Mouse (Mus musculus) liver, embryonic 15.5 days (tissue): Measurements from ENCODE around the gene Unc45b. TPM values are rescaled to one million over a fixed set of nuclear protein-coding genes. Genes with fewer than 3 reads are reported as not detected.

Source experiments
- ATAC-seq: fragments of 200-750 bp; cut with Nextera tagmentation; 2 replicates; pipeline ENCODE4 v1.8.0; 2017; ENCODE audit warnings: moderate number of reproducible peaks, mild to moderate bottlenecking, moderate library complexity; ENCODE audit not compliant: insufficient read depth
- H3K27ac ChIP-seq: fragments of 300-500 bp; sonication (generic); replicated peaks from 2 replicates; pipeline ENCODE4 v1.5.1; 2015; ENCODE audit warnings: mild to moderate bottlenecking, inconsistent platforms
- H3K27me3 ChIP-seq: fragments of 300-500 bp; sonication (generic); 2 replicates; pipeline ENCODE4 v1.6.1; 2015; ENCODE audit warnings: mild to moderate bottlenecking, inconsistent platforms
- H3K36me3 ChIP-seq: fragments of 300-500 bp; sonication (generic); replicated peaks from 2 replicates; pipeline ENCODE4 v1.6.1; 2015; ENCODE audit warnings: moderate library complexity, mild to moderate bottlenecking, inconsistent platforms
- H3K4me1 ChIP-seq: fragments of 300-500 bp; sonication (generic); replicated peaks from 2 replicates; pipeline ENCODE4 v1.6.1; 2015; ENCODE audit warnings: inconsistent platforms
- H3K4me2 ChIP-seq: fragments of 300-500 bp; sonication (generic); 2 replicates; pipeline ENCODE4 v1.6.1; 2015; ENCODE audit warnings: moderate library complexity, mild to moderate bottlenecking, inconsistent platforms
- H3K4me3 ChIP-seq: fragments of 300-500 bp; sonication (generic); replicated peaks from 2 replicates; pipeline ENCODE4 v1.5.1; 2015; ENCODE audit warnings: mild to moderate bottlenecking, inconsistent platforms
- H3K9ac ChIP-seq: fragments of 300-500 bp; sonication (generic); 2 replicates; pipeline ENCODE4 v1.6.1; 2015; ENCODE audit warnings: moderate library complexity, mild to moderate bottlenecking, inconsistent platforms
- H3K9me3 ChIP-seq: fragments of 300-500 bp; sonication (generic); replicated peaks from 2 replicates; pipeline ENCODE4 v1.6.1; 2016; ENCODE audit warnings: inconsistent platforms
- WGBS: fragments of 180-500 bp; shearing (Covaris S2); methylation state at CpG from one replicate; pipeline ENCODE4 v1.1.7; 2015; ENCODE audit warnings: mixed read lengths; ENCODE audit not compliant: insufficient replicate concordance; 5-methylcytosine and 5-hydroxymethylcytosine counted together
- polyA plus RNA-seq: library from polyadenylated mRNA; unstranded; fragments of >200 nt; fragmentation: Nextera tagmentation; extraction: Ambion mirVana; gene quantifications from 2 replicates; pipeline ENCODE4 v1.2.1, GENCODE M21; 2015

Gene Unc45b
- polyA plus RNA-seq, 1 experiment from 2014 or later, result 1.7 TPM

DNA sequence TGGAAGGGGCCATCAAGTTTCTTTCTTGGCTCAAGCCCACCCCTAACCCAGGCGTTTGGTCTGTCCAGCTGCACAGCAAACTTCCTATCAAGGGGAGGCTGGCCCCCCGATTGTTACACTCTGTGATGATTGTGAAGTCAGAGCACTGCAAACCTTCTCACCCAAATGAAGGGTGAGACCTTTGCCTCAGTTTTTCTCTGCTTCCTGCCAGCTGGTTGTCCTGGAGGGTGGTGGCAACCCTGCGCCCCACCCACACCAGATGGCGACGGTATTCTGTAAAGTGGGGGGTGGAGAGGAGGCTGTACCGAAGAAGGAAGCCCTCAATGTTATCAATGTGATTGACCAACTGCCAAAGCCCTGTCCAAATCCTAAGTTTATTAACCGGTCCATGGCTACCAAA lies 18.4 kb upstream of the Unc45b start, which contains the start of gene Fndc8:
Gene Fndc8 (plus strand): TSS at position 189 of the 400 bp plus-strand sequence.
- 39% methylated on average over 7 of the region's 7 CpGs for WGBS
- no peak within 1 kb of the TSS for H3K4me3 ChIP-seq
- no peak for ATAC-seq
- peaks cover 31% of the 10 kb centered on the region for H3K4me1 ChIP-seq
- H3K9me3 ChIP-seq, result no peaks in the 10 kb centered on the region
- no peak within 1 kb of the TSS for H3K27ac ChIP-seq
- no peaks in the 10 kb centered on the region for H3K36me3 ChIP-seq
- H3K4me2 ChIP-seq, result no peak within 1 kb of the TSS
- H3K27me3 ChIP-seq, result peaks cover 10% of the 10 kb centered on the region
- no peak within 1 kb of the TSS for H3K9ac ChIP-seq

DNA sequence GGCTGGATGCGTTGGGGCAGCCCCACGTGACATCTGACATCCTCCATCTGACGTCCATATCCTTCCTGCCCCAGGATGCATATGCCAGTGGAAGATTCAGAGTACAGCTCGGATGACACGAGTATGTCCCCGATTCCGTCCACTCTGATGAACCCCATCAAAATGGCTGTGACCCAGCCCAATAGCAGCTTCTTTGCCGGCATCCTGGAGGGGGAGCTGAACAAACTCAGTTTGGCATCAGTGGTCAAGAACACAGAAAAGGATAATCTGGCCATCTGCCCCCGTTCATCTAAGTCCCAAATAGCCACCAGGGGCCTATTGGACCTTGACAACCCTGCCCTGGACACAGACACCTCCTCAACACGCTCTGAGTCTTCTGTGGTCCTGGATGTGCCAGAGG lies 12.9 kb upstream of the Unc45b start:
- H3K27ac ChIP-seq, result no peak overlapping the region
- no peak overlapping the region for H3K9ac ChIP-seq
- no peak for ATAC-seq
- H3K4me2 ChIP-seq, result no peak overlapping the region
- peaks cover 25% of the 10 kb centered on the region for H3K36me3 ChIP-seq
- H3K4me1 ChIP-seq, result no peaks in the 10 kb centered on the region
- H3K27me3 ChIP-seq, result no peaks in the 10 kb centered on the region
- H3K9me3 ChIP-seq, result no peaks in the 10 kb centered on the region
- H3K4me3 ChIP-seq, result no peak overlapping the region
- WGBS, result 64% methylated on average over 10 of the region's 10 CpGs

DNA sequence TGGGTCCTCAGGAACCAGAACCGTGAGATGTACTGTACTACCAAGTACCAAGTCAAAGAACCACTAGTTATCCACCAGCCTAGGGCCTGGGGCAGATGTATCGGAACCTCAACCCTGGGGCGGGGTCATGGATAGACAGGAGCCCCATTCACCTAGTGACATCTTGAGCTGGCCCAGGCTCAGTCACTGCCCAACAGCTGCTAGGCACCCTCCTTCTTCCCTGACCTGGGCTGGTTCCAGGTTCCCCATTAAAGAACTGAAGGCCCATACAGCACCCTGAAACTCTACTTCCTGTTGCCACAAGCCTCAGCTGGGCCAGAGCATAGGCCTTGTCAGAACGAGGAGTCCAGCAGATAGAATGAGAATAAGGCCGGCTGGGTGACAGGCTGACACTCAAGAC lies 10.6 kb upstream of the Unc45b start:
- no peak for ATAC-seq
- WGBS, result 83% methylated on average over 5 of the region's 5 CpGs

DNA sequence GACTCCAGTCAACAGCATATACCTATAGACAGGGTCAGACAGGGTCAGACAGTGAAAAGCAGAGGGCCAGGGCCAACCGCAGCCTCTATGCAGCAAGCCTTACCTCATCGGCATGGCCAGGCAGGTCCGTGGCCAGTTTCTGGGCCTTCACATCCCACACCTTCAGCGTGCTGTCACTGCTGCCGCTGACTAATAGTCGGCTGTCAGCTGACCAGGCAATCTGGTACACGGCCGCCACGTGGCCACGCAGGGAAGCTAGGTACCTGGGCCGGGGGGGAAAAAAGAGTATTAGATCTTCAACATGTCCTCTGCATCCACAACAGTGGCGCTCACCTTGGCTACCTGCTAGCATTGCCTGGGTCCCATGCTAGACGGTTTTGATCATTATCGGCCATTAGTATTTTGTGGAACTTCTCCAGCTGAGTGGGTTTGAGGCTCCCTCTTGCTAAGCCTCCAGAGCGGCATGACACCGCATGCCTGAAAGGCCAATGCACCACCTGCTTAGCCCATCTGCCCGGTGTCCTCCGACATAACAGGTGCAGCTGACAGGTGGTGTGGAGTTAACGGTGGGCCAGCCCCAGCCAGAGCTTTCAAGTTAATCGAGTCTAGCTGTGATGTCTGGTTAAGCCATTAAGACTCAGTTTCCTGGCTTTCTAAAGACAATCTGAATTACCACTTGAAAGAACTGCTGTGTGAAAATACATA lies 8.6 kb upstream of the Unc45b start:
- Histone ChIP-seq H3K36me3 (peaks cover 63% of the 10 kb centered on the region), H3K4me1 (peaks cover 20% of the 10 kb centered on the region), H3K9ac (no peak overlapping the region), H3K27me3 (no peaks in the 10 kb centered on the region), H3K4me3 (no peak overlapping the region), H3K27ac (no peak overlapping the region), H3K9me3 (no peaks in the 10 kb centered on the region), H3K4me2 (no peak overlapping the region)
- 85% methylated on average over 20 of the region's 20 CpGs for WGBS
- ATAC-seq, result no peak

More for the DNA sequence above, 10.6 kb upstream of the Unc45b start:
- no peak overlapping the region for H3K27ac ChIP-seq
- no peak overlapping the region for H3K9ac ChIP-seq
- H3K4me1 ChIP-seq, result 0 out of 2 replicates have a peak, but pooled peaks cover under 1% of the 10 kb centered on the region
- peaks cover 47% of the 10 kb centered on the region for H3K36me3 ChIP-seq
- H3K9me3 ChIP-seq, result no peaks in the 10 kb centered on the region
- no peak overlapping the region for H3K4me3 ChIP-seq
- no peak overlapping the region for H3K4me2 ChIP-seq
- no peaks in the 10 kb centered on the region for H3K27me3 ChIP-seq

- Histone ChIP-seq H3K4me2 (no peak overlapping the region), H3K4me1 (peaks cover 32% of the 10 kb centered on the region), H3K9ac (no peak overlapping the region), H3K27me3 (0 out of 2 replicates have a peak, but pooled peaks cover 5% of the 10 kb centered on the region), H3K4me3 (no peak overlapping the region), H3K9me3 (no peaks in the 10 kb centered on the region), H3K36me3 (peaks cover 60% of the 10 kb centered on the region), H3K27ac (no peak overlapping the region)
- WGBS, result 51% methylated on average over 8 of the region's 8 CpGs
- ATAC-seq, result no peak
These were observed 5.4 kb upstream of the Unc45b start for GRCm38 (mm10) chr11:82904952-82905351.

GRCm38 (mm10) chr11:82905816-82906215 lies 4.5 kb upstream of the Unc45b start:
- Histone ChIP-seq H3K4me3 (no peak overlapping the region), H3K4me2 (no peak overlapping the region), H3K9ac (no peak overlapping the region), H3K9me3 (no peaks in the 10 kb centered on the region), H3K36me3 (peaks cover 55% of the 10 kb centered on the region), H3K4me1 (peaks cover 32% of the 10 kb centered on the region), H3K27ac (no peak overlapping the region), H3K27me3 (0 out of 2 replicates have a peak, but pooled peaks cover 12% of the 10 kb centered on the region)
- no peak for ATAC-seq
- WGBS, result 75% methylated on average over 5 of the region's 5 CpGs

DNA sequence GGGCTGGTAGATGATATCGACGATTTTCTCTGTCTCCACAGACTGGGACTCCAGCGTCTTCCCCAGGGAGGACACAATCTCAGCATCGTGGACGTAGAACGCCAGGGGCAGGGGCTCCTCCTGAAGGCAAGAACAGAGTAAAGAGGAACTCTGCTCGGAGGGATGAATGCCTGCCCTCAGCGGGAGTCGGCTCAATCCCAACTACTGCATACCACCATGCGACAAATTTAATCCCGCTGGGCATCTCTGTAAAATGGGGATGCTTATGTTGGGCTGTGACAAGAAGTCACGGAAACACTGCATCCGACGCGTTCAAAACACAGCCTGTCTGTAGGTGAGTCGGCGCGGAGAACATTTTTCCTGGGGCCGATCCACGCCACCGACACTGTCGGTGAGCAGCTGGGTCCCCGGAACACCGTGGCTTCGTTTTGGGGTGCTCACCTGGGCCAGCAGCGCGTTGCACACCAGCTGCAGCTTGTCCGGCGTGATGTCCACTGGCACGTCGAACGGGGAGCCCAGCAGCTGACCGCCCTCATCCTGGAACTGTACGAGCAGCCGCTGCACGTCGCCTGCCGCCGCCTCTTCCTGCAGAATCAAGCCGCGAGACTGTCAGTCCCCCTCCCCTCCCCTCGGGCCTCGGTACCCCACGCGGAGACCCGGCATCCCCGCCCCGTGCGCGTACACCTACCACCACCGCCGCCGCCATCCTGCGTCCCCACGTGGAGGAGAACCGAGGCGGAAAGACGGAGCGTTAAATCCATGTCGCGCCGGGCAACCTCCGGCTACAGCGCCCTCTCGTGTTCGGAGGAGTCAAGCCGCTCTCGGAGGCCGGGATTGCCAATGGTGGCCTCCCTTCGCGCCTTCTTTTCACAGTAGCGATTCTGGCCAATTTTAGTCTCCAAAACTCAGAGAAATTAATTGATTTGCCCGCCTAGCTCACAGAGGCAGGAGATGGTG lies 2.4 kb upstream of the Unc45b start, which contains the start of gene Nle1:
Gene Nle1 (minus strand): TSS at position 761 of the 957 bp plus-strand sequence.
- H3K9ac ChIP-seq, result peak within 1 kb of the TSS; percentile 60
- H3K27ac ChIP-seq, result no peak within 1 kb of the TSS
- WGBS, result under 1% methylated on average over 73 of the region's 73 CpGs
- peak within 1 kb of the TSS; percentile 91 for H3K4me2 ChIP-seq
- H3K4me3 ChIP-seq, result peak within 1 kb of the TSS; percentile 68
- ATAC-seq, result peak; percentile 72
- H3K4me1 ChIP-seq, result peaks cover 32% of the 10 kb centered on the region
- H3K36me3 ChIP-seq, result peaks cover 34% of the 10 kb centered on the region
- no peaks in the 10 kb centered on the region for H3K9me3 ChIP-seq
- peaks cover 26% of the 10 kb centered on the region for H3K27me3 ChIP-seq

DNA sequence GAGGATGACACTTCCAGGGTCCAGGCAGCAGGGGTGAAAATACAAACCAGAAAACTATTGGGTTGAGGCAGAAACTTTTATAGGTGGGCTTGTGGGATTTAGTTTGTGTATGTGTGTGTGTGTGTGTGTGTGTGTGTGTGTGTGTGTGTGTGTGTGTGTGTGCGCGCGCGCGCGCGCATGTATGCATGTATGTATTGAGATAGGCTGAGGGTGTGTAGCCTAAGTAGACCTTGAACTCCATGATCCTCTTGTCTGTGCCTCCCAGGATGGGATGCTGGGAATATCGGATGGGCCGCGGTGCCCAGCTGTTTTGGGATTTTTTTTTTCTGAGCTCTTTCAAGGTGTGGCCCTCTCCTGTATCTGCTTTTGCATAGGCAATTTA lies 1.8 kb upstream of the Unc45b start:
- peak overlapping the region; percentile 68 for H3K4me3 ChIP-seq
- peaks cover 32% of the 10 kb centered on the region for H3K4me1 ChIP-seq
- peak overlapping the region; percentile 91 for H3K4me2 ChIP-seq
- no peaks in the 10 kb centered on the region for H3K9me3 ChIP-seq
- peaks cover 33% of the 10 kb centered on the region for H3K27me3 ChIP-seq
- H3K36me3 ChIP-seq, result peaks cover 27% of the 10 kb centered on the region
- WGBS, result 36% methylated on average over 10 of the region's 10 CpGs
- ATAC-seq, result no peak
- no peak overlapping the region for H3K27ac ChIP-seq
- peak overlapping the region; percentile 48; the same call in 1 of the 2 replicates for H3K9ac ChIP-seq

DNA sequence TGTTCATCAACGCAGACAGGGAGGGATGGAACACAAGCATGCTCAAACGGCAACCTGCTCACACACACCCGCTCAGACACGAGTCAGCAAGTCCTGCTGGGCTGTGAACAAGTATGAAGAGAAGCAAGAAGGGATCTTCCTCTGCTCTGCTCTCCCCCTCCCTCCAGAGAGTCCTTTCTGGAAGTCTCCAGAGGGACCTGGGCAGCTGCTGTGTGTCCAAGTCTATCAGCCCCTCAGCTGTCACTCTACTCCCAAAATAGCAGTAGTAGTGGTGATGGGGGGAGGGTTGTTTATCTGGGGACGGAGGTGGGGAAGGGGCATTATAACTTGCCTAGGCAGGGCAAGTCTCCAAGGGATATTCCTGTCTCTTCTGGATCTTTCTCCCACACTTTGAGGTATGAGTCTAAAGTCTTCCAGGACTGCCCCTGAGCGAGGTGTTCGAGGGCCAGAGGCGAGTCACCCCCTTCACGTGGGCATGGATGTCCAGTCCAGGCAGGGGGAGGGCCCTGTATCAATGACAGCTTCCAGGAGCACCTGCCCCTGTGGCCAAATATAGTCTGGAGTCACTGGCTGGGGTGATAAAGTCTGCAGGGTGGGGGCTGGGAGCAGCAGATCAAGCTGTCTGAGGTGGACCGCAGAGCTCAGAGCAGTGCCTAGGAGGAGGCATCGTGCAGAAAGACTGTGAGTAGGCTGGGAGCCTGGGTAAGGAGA lies 484 bp downstream of the Unc45b start:
- Histone ChIP-seq H3K27me3 (peaks cover 43% of the 10 kb centered on the region), H3K27ac (no peak overlapping the region), H3K4me3 (no peak overlapping the region), H3K9ac (no peak overlapping the region), H3K9me3 (no peaks in the 10 kb centered on the region), H3K4me2 (no peak overlapping the region), H3K4me1 (peaks cover 23% of the 10 kb centered on the region), H3K36me3 (0 out of 2 replicates have a peak, but pooled peaks cover 6% of the 10 kb centered on the region)
- ATAC-seq, result no peak
- WGBS, result 57% methylated on average over 11 of the region's 11 CpGs

GRCm38 (mm10) chr11:82914711-82915352 lies 4.5 kb downstream of the Unc45b start:
- Histone ChIP-seq H3K27me3 (peaks cover 49% of the 10 kb centered on the region), H3K4me3 (no peak overlapping the region), H3K9ac (no peak overlapping the region), H3K9me3 (no peaks in the 10 kb centered on the region), H3K27ac (no peak overlapping the region), H3K4me2 (0 out of 2 replicates have a peak overlapping the region, but pooled peaks have one; percentile 37), H3K4me1 (peaks cover 3% of the 10 kb centered on the region; the same call in 1 of the 2 replicates), H3K36me3 (no peaks in the 10 kb centered on the region)
- 6% methylated on average over 16 of the region's 16 CpGs for WGBS
- no peak for ATAC-seq
